Mouse (Mus musculus): ENCODE data around the gene Ubash3b.

- no peak for TF ChIP-seq CTCF (IDR thresholded peaks at IDR 0.05; ENCODE audit: low read depth, low read length)
- TF ChIP-seq POLR2A (IDR thresholded peaks at IDR 0.05; ENCODE audit: insufficient read depth, low read length) = no peak
Measured at GRCm38 (mm10) chr9:41054166-41054565, 107.3 kb downstream of the Ubash3b start.
